Mouse (Mus musculus): Measurements from ENCODE around the gene Vps13d. TPM values are rescaled to one million over a fixed set of nuclear protein-coding genes. Genes with fewer than 3 reads are reported as not detected.

Vps13d gene
- polyA plus RNA-seq, 1 experiment, result 54.9 TPM

DNA sequence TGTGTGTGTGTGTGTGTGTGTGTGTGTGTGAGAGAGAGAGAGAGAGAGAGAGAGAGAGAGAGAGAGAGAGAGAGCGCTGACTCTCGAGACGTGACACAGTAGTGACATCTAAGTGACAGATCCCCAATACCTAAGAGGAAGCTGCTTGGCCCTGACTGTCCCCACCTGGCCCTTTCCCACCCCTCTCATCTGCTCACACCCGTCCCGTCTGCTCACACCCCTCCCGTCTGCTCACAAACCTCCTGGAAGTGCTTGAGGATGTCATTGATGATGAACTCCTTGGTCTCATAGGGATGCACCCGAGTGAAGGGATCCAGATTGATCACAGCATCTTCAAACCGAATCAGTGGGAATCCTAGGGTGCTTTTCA is 148.8 kb downstream of the Vps13d start:
- no peak for DNase-seq (ENCODE audit: extremely low spot score in 1 of 2, low spot score in 1 of 2)

DNA sequence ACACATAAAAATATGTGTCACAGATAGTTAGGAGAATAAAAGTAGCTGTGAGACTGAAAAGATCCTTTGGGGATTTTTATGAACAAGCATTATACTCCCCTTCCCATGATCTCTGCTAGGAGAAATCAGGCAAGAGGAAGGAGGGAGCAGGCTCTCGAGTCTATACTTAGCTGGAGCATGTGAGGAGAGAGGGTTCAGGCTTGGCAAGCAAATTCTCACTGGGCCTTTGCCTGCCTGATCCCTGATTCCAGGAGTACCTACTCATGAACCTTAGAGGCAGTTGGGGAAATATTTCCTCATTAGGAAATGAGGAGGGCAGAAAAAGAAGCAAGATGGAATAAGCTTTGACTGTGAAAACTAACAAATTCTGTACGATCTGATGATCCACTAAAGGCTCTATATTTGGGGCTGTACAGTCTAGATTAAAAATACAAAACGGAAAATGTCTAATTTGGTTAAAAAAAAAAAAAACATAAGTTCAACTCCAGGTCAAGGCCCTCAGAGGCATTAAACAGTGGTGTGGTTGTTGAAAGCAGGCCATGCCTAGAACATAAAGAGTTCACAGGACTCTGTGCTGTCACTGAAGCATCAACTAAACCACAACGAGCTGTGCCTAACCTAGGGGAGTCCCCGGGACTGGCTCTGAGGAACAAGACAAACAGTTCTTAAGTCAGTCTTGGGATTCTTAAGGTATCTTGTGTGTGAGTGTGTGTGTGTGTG is 149.3 kb downstream of the Vps13d start:
- DNase-seq (ENCODE audit: extremely low spot score in 1 of 2, low spot score in 1 of 2), result no peak

DNA sequence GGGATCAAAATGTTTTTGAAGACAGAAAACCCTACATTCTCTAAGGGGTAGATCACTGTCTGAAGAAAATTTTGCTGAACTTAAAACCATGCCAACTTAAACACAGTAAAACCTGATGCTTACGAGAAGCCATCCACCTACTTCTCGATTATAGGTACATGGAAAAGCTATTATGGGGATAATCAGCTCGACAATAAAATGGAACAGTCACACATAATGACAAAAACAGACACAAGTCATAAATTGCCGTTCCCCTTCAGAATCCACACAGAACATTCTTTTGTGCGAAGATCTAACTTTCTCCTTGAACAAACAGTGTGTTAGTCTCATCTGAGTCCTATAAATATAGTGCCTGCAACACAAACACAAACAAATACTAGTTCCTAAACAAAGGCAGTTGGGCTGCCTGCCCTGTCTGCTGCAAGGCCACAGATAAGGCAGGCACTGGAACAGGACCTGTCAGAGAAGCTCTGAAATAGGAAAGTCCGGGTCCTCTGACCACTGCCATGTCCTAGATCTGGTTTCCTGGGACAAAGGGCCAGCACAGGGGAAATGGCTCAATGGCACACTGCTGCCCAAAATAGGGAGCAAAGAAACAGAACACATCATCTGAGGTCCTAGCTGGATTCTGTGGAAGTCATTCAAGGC is 153.5 kb downstream of the Vps13d start:
- no peak for DNase-seq (ENCODE audit: extremely low spot score in 1 of 2, low spot score in 1 of 2)

DNA sequence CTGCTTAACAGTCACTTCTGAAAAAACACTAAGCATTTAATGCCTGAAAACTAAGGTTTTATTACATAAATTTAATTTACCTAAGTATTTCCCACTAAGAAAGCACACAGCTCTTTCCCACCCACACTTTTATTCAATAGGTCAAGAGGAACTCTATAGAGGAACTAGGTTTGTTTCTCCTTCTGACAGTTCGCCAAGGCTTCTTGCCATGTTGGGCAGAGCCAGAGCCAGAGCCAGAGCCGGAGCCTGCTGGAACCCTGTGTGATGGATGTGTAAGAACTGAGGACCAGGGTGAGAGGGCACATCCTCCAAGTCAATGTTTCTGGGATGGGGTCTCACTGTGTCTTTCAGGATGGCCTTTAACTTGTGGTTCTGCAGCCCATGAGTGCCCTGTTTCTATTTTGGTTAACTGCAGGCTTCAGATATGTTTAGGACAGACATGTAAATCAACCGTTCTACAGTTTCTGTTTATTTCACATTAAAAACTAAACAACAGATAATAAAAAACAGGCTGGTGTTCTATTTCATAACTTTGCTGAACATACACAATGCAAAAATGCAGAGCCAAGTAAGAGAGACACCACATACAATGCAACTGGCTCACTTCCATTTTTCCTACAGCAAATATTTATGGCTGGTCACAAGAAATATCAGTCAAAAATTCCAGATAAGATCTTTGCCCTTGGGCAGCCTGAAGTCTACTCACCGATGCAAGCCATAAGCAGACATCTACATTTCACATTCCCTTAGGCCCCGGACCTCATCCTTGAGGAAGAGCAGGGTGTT is 157.0 kb downstream of the Vps13d start:
- DNase-seq (ENCODE audit: extremely low spot score in 1 of 2, low spot score in 1 of 2), result no peak

DNA sequence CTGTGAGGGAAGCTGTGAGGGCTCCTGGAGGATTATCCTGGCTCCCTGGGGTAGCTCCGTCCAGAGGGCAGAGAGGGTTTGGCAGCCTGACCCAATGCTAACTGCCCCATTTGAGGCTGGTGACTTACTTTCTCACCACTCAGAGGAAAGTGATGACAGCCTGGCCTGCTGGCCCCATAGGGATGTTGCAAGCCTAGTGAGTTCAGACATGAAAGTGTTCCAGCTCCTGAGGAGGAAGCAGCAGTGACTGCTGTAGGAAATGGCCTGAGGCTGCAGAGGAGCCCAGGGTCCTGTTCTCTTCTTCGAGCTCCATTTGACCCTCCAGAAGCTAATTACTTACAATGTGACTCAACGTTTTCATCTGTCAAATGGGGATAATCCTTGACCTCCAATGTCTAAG is 157.8 kb downstream of the Vps13d start:
- no peak for DNase-seq (ENCODE audit: extremely low spot score in 1 of 2, low spot score in 1 of 2)

DNA sequence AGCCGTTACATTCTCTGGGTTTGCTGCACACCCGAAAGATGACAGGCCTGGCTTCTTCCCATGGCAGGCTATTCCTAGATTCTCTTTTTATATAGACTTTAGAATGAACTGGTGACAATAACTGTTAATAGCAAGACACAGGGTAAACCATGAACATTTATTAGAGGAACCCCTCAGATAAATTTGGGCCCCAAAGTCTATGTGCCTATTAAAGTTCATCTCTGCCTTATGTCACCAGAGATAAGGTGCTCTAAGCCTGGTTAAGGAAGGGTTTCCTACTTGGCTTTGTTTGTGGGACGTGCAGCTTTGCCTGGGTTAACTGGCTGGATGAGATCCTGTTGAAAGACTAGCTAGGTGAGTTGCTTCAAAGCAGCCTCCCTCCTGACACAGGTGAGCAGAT is 159.4 kb downstream of the Vps13d start:
- DNase-seq (ENCODE audit: extremely low spot score in 1 of 2, low spot score in 1 of 2), result no peak

DNA sequence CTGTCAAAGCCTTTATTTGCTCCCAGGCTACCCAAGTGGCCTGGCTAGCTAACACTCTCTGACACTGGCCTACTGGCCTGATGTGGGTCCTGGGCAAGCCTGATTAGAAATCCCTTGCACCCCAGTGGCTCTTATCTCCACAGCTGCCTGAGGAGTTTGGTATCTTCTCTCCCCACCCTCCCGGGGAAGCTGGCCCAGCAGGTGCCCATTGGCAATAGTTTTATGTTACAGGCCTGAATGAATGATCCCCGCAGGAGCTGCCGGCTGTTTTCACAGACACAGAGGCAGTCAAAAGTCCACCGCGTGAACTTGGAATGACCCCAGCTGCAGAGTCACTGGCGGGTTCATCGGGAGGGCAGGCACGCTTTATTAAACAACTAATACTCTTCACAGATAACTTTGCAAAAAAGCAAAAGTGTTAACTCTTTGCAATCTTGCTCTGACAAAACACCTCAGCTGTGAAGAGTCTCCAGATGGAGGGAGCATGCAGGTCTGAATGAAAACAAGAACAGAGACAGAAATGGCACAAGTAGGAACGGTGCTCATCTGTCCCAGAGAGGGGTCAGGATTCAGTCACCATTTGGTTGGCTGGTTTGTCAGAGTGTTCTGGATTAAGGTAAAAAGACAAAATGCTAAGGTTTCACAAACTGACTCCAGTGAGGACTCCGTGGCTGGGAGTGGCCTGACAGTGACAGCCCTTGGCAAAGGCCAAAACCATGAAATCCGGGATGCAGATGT is 160.1 kb downstream of the Vps13d start:
- no peak for DNase-seq (ENCODE audit: extremely low spot score in 1 of 2, low spot score in 1 of 2)

DNA sequence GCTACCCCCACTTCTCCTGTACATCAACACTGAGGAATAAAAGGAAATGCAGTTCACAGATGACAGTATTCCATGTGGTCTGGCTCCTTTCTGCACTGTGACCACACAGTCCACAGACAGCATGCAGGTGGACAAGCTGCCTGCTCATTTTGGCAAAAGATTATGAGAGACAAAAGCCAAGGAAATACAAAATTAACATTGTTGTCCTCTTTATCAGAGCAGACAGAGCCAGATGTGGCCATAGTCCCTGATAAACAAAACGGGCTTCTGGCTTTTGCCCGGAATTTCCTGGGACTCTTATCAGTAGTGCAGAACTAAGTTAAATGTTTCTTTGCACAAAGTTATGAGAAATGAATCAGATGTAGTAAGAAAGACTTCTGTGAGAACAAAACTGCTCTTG is 161.4 kb downstream of the Vps13d start:
- DNase-seq (ENCODE audit: extremely low spot score in 1 of 2, low spot score in 1 of 2), result no peak

DNA sequence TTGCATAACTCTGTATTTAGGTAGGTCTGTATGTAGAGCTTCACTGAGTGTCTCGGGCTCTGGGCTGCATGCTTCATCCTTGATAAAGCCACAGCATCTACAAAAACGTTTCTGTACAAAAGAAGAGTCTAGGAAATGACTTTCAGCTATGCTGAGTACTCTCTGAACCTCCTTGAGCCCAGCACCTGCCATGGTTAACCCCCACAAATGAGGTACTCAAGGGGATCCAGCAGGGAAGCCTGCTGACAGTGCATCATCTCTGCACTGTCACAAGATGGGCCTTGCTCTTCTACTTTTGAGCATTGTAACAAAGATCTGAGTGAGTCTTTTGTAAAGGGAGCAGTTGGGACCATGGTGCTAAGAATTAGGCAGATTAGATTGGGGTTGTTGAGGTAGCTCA is 162.2 kb downstream of the Vps13d start:
- no peak for DNase-seq (ENCODE audit: extremely low spot score in 1 of 2, low spot score in 1 of 2)

DNA sequence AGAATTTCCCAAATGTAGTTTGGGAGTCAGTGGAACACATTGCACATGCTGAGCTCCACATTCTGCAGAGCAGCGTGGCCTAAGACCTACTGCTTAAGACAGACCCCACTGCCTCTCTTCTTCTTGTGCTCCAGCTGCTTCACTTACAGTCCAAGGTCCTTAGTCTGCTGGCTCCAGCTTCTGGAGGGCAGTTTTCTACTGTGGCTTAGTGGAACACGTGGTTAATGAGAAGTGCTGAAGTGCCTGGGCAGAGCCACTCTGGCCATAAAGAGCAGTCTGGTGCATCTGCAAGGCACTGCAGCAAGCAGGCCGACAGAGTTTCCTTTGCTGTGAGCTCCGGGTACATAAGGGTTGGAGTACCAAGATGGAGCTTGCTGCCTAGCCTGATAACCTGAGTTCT is 163.3 kb downstream of the Vps13d start:
- no peak for DNase-seq (ENCODE audit: extremely low spot score in 1 of 2, low spot score in 1 of 2)

DNA sequence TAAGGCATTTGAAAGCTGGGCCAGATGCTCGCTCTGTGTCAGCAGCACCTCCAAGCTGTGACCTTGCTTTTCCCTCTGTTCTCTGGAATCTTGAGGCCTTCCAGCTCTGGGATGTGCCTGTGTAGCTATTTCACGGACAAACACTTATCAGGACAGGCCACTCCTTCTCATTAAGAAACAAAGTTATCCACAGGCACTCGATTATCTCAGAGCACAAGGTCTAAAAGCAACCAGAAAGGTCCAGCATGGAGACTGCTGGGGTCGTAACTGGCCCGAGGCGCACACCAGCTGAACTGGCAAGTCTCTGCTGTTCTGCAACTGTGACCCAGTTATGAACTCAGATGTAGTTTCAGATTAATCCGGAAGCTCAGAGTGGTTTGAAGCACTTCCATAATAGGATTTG is 168.4 kb downstream of the Vps13d start:
- DNase-seq (ENCODE audit: extremely low spot score in 1 of 2, low spot score in 1 of 2), result no peak

DNA sequence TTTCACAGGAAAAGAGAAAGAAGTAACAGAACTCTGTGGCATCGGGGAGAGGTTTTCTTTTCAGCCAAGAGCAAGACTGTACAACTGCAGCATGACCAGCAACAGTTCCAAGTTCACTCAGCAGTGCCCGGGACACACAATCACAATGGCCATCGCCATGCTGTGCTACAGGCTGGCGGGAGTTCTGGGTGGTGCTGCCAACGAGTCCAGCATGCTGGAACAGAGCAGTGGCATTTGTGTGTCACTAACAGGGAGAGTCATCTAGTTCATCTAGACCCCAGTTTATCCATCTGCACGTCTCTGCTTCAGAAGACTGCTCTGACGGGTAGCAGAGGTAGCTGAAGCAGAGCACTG is 169.4 kb downstream of the Vps13d start:
- DNase-seq (ENCODE audit: extremely low spot score in 1 of 2, low spot score in 1 of 2), result no peak

DNA sequence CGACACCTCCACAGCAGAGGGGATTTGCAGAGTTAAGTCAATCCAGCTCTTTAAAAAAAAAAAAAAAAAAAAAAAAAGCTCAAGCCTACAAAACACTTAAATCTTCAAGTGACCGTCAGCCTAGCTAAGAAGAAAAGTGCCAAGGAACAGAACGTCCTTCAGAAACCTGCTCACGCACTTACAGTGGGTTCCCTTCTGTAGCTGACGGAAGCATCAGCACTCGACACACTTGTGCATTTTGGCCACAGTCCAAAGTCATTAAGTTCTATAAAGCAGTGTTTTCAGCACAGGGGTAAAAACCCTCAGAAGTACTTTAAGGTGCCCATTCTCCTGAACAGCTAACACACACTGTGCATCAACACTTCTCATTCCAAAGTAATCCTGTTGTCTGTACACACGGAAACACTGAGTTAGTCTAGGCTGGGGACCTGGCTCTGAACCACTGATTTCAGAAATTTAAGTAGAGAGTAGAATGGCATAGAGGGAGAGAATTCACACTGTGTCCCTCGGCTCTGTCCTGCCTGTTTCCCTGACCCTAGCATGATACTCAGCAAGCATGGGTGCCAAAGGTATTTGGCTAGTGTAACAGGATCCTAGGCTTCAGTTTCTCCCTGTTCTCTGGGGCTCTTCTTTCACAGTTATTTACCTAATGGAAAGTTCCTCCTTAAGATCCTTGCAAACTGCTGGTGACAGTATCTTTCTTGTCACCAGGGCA is 170.0 kb downstream of the Vps13d start:
- DNase-seq (ENCODE audit: extremely low spot score in 1 of 2, low spot score in 1 of 2), result peak in 1 of 2 experiments; percentile 32

DNA sequence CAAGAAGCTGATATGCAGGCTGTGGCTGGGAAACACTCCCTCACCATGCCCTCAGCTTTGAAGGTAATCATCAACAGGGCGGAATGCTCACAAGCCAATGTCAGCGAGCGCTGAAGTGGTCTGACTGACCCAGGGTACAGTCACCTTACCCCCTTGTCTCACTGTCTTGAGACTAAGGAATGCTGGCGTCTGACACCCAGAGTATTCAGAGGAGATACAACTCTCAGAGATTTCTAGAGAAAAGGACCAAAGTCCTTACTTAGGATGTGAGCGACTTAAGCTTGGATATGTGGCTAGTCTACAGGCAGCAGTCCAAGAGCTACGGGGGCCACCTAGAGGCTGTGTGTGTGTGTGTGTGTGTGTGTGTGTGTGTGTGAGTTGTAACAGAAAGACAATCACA is 170.9 kb downstream of the Vps13d start:
- no peak for DNase-seq (ENCODE audit: extremely low spot score in 1 of 2, low spot score in 1 of 2)

DNA sequence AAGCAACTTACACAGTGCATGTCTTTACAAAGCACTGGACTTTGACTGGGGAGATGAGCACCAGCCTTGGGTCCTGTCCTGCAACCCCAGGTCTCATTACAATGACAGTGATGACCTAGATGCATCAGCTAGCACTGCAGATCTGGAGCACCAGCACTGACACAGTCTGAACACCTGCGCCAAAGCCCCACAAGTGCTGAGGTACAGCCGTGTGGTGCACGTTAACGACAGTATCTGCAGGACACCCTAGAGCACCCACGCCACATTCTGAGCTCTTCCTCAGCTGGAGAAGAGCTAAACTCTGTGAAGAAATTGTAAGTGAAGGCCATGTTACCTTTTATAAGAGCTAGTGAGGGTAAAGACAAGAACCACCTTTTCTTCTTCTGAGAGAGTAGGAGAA is 172.0 kb downstream of the Vps13d start:
- DNase-seq (ENCODE audit: extremely low spot score in 1 of 2, low spot score in 1 of 2), result no peak

DNA sequence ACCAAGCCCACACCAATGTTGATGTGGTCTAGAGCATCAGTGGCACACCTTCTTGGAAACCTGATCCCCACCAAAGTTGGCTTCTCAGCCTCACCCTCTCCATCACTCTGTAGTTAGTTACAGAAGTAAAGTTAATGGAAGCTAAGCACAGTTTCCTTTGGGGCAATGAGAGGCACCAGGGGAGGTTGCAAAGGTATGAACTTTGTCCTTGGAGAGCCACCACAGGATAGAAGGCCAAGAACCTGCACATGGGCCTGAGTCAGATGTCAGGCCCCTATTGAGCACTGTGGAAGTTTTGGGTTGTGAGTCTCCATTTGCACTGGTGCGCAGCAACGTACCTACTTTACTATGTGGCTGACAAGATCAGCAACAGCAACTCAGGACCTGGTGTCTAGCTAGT is 172.6 kb downstream of the Vps13d start:
- no peak for DNase-seq (ENCODE audit: extremely low spot score in 1 of 2, low spot score in 1 of 2)

DNA sequence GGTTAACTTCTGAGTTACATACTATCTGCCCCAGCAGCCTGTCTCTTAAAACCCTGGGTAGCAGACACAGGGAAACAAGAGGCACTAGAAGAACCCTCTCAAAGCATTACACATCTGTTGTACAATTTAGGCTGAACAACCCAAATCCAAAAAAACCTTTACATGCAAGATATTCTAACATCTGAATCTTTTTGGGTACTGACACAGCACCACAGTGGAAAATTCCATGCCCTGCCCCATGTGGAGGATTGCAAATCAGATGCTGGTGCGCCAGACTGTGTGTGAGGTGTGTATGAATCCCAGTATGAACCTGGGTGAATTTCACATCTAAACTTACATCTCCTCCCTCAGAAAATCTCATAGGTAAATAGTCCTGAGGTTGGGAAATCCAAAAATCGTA is 174.4 kb downstream of the Vps13d start:
- DNase-seq (ENCODE audit: extremely low spot score in 1 of 2, low spot score in 1 of 2), result peak in 1 of 2 experiments; percentile 28

DNA sequence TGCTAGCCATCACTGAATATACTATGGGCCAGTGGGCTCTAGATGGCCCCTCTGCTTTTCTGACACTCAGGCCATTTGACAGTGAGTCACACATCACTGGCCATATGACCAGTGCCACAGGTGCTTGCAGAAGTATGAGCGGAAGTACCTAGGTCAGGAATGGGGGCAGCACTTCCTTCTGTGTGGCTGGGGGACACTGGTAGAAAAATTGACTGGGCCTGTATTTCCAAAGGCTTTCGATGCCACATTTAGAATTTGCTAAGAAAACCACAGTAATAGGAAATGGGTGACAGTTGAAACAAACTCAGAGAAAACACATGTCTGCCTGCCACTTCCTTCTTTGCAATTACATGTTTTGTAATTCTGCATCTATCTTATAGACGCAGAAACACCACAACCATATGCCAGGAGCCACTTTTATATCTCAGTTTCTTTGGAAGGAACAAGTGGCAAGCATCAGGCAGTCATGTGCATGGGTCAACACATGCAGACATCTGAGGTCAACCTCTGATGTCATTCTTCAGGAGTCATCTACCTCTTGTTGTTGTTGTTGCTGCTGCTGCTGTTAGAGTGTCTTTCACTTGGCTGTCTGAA is 175.6 kb downstream of the Vps13d start:
- no peak for DNase-seq (ENCODE audit: extremely low spot score in 1 of 2, low spot score in 1 of 2)

DNA sequence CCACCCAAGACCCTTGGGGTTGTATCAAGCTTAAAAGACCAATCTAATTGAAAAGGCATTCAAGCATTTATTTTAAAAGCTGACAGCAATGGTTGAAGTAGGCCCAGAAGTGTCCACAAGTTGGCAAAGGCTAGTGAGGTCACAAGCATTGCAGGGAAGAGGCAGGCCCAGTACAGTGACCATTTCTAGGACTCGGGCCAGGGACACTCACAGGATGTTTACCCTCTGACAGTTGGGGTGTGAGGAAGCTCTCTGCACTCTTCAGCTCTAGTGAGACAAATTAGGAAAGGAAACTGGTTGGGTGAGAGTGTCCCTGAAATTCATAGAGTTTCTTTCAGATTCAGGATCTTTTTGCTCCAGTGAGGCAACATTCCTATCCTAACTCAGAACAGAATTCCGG is 177.1 kb downstream of the Vps13d start:
- DNase-seq (ENCODE audit: extremely low spot score in 1 of 2, low spot score in 1 of 2), result no peak

DNA sequence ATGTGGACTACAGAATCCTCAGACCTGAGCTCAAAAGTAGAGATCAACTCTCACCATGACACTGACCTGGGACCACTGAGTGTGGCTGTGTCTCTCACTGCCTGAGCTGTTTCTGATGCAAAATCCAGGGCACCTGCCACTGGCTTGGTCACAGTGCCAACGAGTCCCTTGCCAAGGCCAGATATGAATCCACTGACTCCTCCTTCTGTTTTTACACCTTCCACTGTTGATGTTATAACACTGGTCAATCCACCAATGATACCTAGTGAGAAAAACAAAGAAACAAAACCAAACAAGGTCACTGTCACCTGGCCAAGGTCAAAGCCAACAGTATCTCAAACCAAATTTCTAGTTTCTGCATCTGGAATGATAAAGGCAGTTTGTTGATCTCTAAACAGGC is 178.1 kb downstream of the Vps13d start:
- no peak for DNase-seq (ENCODE audit: extremely low spot score in 1 of 2, low spot score in 1 of 2)

All from frontal cortex, adult 2 months (tissue).